ENCODE assay signal across 29 mouse cellular contexts in the genomic region with DNA sequence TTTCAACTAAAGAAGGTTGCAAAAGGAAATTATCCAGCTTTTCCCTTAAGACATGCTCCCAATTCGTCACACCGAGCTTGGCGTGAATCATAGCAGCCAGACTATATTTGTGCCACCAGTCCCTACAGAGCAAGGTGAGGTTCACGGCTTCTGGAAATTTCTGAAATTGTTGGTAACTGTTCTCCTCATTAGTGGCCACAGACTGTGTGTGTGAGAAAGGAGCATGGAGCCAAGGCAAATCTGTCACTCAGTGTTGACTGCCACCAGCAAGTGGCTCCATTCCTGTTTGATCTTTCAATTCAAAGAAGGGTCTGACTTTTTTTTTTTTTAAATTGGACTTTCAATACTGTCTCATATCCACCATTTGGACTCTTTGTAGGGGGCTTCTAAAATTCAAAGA.
DNase-seq lines count a peak whose midpoint lies in the region; ATAC-seq and TF ChIP-seq lines count a peak whose summit lies in the region.
"Had no signal": no experiment of that assay in that cellular context is flagged by ENCODE, and none has a peak within 500 bp of the region (broad histone marks: within the 10 kb centered on the region; RNA-seq: fewer than 3 reads in every experiment).

No protein-coding gene starts in this region.

- peaks cover 27% of the 10 kb centered on the region for H3K27me3 ChIP-seq in forebrain, embryonic 13.5 days
- peaks cover 38% of the 10 kb centered on the region for H3K27me3 ChIP-seq in forebrain, embryonic 12.5 days
- no peaks in the 10 kb centered on the region; the same call in 1 of the 2 replicates for H3K27me3 ChIP-seq in forebrain, postnatal 0 days (ENCODE audit: insufficient read depth, low read length)
- peaks cover 3% of the 10 kb centered on the region; the same call in 1 of the 2 replicates for H3K27me3 ChIP-seq in forebrain, embryonic 11.5 days (ENCODE audit: control insufficient read depth, insufficient read depth, low read length)
- H3K27me3 ChIP-seq in hindbrain, embryonic 10.5 days (ENCODE audit: insufficient read depth, poor library complexity, severe bottlenecking): no peaks in the 10 kb centered on the region
- H3K27me3 ChIP-seq in hindbrain, postnatal 0 days (ENCODE audit: insufficient read depth, low read length): no peaks in the 10 kb centered on the region
- H3K27me3 ChIP-seq: embryonic facial prominence, embryonic 13.5 days had no signal

- no peak for DNase-seq in forebrain, postnatal 0 days
- DNase-seq in forebrain, embryonic 11.5 days (ENCODE audit: low spot score): no peak
- no peak for DNase-seq in hindbrain, embryonic 10.5 days (ENCODE audit: low spot score)
- DNase-seq in hindbrain, postnatal 0 days (ENCODE audit: low spot score): no peak
- peak; percentile 60 for DNase-seq in Muller cell, postnatal 12 days (ENCODE audit: inconsistent ontology term)
- DNase-seq: adrenal gland, adult 2 months; adrenal gland, postnatal 14 days; cerebellum, adult 11-12 months; cerebellum, adult 8-10 months; cerebellum, postnatal 10 days; cerebellum, postnatal 36 days; embryo, embryonic 11 days; gastrocnemius, adult 2 months; gastrocnemius, postnatal 14 days; heart, adult 18-20 months; heart, postnatal 10 days; heart, postnatal 36 days; kidney, adult 2 months had no signal

- no peak overlapping the region for H3K4me3 ChIP-seq in forebrain, embryonic 13.5 days
- no peak overlapping the region for H3K4me3 ChIP-seq in forebrain, embryonic 12.5 days (replicated peaks)
- no peak overlapping the region for H3K4me3 ChIP-seq in forebrain, postnatal 0 days (ENCODE audit: low read depth, low read length)
- H3K4me3 ChIP-seq in forebrain, embryonic 11.5 days (ENCODE audit: low read depth, low read length): no peak overlapping the region
- H3K4me3 ChIP-seq in hindbrain, embryonic 10.5 days: no peak overlapping the region
- H3K4me3 ChIP-seq in hindbrain, postnatal 0 days (ENCODE audit: low read length): no peak overlapping the region
- H3K4me3 ChIP-seq: embryonic facial prominence, embryonic 10.5 days; embryonic facial prominence, embryonic 13.5 days; erythroblast, embryonic 14.5 days; gastrocnemius, adult 2 months; heart, embryonic 12.5 days; heart, embryonic 15.5 days had no signal

- H3K4me1 ChIP-seq in forebrain, embryonic 13.5 days: 0 out of 2 replicates have a peak, but pooled peaks cover 16% of the 10 kb centered on the region
- H3K4me1 ChIP-seq in forebrain, embryonic 12.5 days: peaks cover 17% of the 10 kb centered on the region
- H3K4me1 ChIP-seq in forebrain, postnatal 0 days (ENCODE audit: insufficient read depth): no peaks in the 10 kb centered on the region
- H3K4me1 ChIP-seq in forebrain, embryonic 11.5 days (replicated peaks; ENCODE audit: control insufficient read depth, insufficient read depth, low read length): no peaks in the 10 kb centered on the region; the same call in 1 of the 2 replicates
- H3K4me1 ChIP-seq in hindbrain, embryonic 10.5 days (replicated peaks): peaks cover 25% of the 10 kb centered on the region
- no peaks in the 10 kb centered on the region for H3K4me1 ChIP-seq in hindbrain, postnatal 0 days (ENCODE audit: insufficient read depth, low read length)
- H3K4me1 ChIP-seq: embryonic facial prominence, embryonic 10.5 days; embryonic facial prominence, embryonic 13.5 days; heart, embryonic 12.5 days; heart, embryonic 15.5 days had no signal

- 59% methylated on average over 4 of the region's 4 CpGs for WGBS in forebrain, embryonic 13.5 days
- 57% methylated on average over 4 of the region's 4 CpGs for WGBS in forebrain, embryonic 12.5 days
- WGBS in forebrain, postnatal 0 days: 27% methylated on average over 4 of the region's 4 CpGs
- WGBS in forebrain, embryonic 11.5 days: 79% methylated on average over 4 of the region's 4 CpGs
- WGBS in hindbrain, embryonic 10.5 days: 93% methylated on average over 4 of the region's 4 CpGs
- 67% methylated on average over 4 of the region's 4 CpGs for WGBS in hindbrain, postnatal 0 days

- no peak overlapping the region for H3K27ac ChIP-seq in forebrain, embryonic 13.5 days
- H3K27ac ChIP-seq in forebrain, embryonic 12.5 days: no peak overlapping the region
- H3K27ac ChIP-seq in forebrain, postnatal 0 days (ENCODE audit: low read depth, low read length): no peak overlapping the region
- no peak overlapping the region for H3K27ac ChIP-seq in forebrain, embryonic 11.5 days (ENCODE audit: low read depth, low read length)
- H3K27ac ChIP-seq in hindbrain, embryonic 10.5 days: peak overlapping the region; percentile 51; the same call in 1 of the 2 replicates
- H3K27ac ChIP-seq in hindbrain, postnatal 0 days: no peak overlapping the region
- H3K27ac ChIP-seq: embryonic facial prominence, embryonic 10.5 days; embryonic facial prominence, embryonic 13.5 days; gastrocnemius, adult 2 months; heart, embryonic 15.5 days; hindbrain, embryonic 14.5 days had no signal

- H3K4me2 ChIP-seq in forebrain, embryonic 13.5 days: no peak overlapping the region
- H3K4me2 ChIP-seq in forebrain, embryonic 12.5 days: no peak overlapping the region
- H3K4me2 ChIP-seq in forebrain, postnatal 0 days (ENCODE audit: low read depth): no peak overlapping the region
- H3K4me2 ChIP-seq in forebrain, embryonic 11.5 days (ENCODE audit: low read depth, low read length, severe bottlenecking): no peak overlapping the region
- H3K4me2 ChIP-seq in hindbrain, postnatal 0 days (ENCODE audit: low read depth, low read length): no peak overlapping the region
- H3K4me2 ChIP-seq: embryonic facial prominence, embryonic 13.5 days; heart, embryonic 12.5 days; heart, embryonic 15.5 days; hindbrain, embryonic 14.5 days had no signal

- no peaks in the 10 kb centered on the region for H3K9me3 ChIP-seq in forebrain, embryonic 13.5 days (replicated peaks)
- H3K9me3 ChIP-seq in forebrain, embryonic 12.5 days: no peaks in the 10 kb centered on the region
- H3K9me3 ChIP-seq in forebrain, postnatal 0 days (ENCODE audit: low read length): no peaks in the 10 kb centered on the region
- H3K9me3 ChIP-seq in forebrain, embryonic 11.5 days (ENCODE audit: control insufficient read depth, low read length): no peaks in the 10 kb centered on the region
- no peaks in the 10 kb centered on the region for H3K9me3 ChIP-seq in hindbrain, embryonic 10.5 days
- no peaks in the 10 kb centered on the region for H3K9me3 ChIP-seq in hindbrain, postnatal 0 days (ENCODE audit: low read length)
- H3K9me3 ChIP-seq: embryonic facial prominence, embryonic 10.5 days; embryonic facial prominence, embryonic 13.5 days; heart, embryonic 12.5 days; heart, embryonic 15.5 days had no signal

- no peaks in the 10 kb centered on the region for H3K36me3 ChIP-seq in forebrain, embryonic 13.5 days (ENCODE audit: poor library complexity, severe bottlenecking)
- no peaks in the 10 kb centered on the region for H3K36me3 ChIP-seq in forebrain, embryonic 12.5 days (replicated peaks)
- no peaks in the 10 kb centered on the region for H3K36me3 ChIP-seq in forebrain, postnatal 0 days (ENCODE audit: insufficient read depth)
- H3K36me3 ChIP-seq in forebrain, embryonic 11.5 days (ENCODE audit: control insufficient read depth, insufficient read depth, low read length): no peaks in the 10 kb centered on the region
- H3K36me3 ChIP-seq in hindbrain, embryonic 10.5 days: no peaks in the 10 kb centered on the region
- H3K36me3 ChIP-seq in hindbrain, postnatal 0 days (ENCODE audit: insufficient read depth, low read length): no peaks in the 10 kb centered on the region
- H3K36me3 ChIP-seq: embryonic facial prominence, embryonic 10.5 days; embryonic facial prominence, embryonic 13.5 days; G1E; heart, embryonic 12.5 days; heart, embryonic 15.5 days had no signal

- TF ChIP-seq CTCF in forebrain, postnatal 0 days (IDR thresholded peaks at IDR 0.05; ENCODE audit: low read depth): no peak
- TF ChIP-seq CTCF in hindbrain, postnatal 0 days (IDR thresholded peaks at IDR 0.05; ENCODE audit: low read depth): no peak

- no peak overlapping the region for H3K9ac ChIP-seq in forebrain, embryonic 13.5 days
- no peak overlapping the region for H3K9ac ChIP-seq in forebrain, embryonic 12.5 days
- H3K9ac ChIP-seq in forebrain, postnatal 0 days: no peak overlapping the region
- no peak overlapping the region for H3K9ac ChIP-seq in forebrain, embryonic 11.5 days (ENCODE audit: low read length)
- H3K9ac ChIP-seq in hindbrain, postnatal 0 days (replicated peaks; ENCODE audit: low read length): no peak overlapping the region
- H3K9ac ChIP-seq: embryonic facial prominence, embryonic 13.5 days; heart, embryonic 12.5 days; heart, embryonic 15.5 days; hindbrain, embryonic 14.5 days had no signal

- ATAC-seq in forebrain, embryonic 13.5 days: peak; percentile 44; the same call in 1 of the 2 replicates
- no peak for ATAC-seq in forebrain, embryonic 12.5 days (ENCODE audit: low FRiP score)
- ATAC-seq in forebrain, postnatal 0 days: peak; percentile 21; the same call in 1 of the 2 replicates
- ATAC-seq in forebrain, embryonic 11.5 days (replicated peaks; ENCODE audit: low FRiP score): no peak
- ATAC-seq in hindbrain, postnatal 0 days: no peak
- ATAC-seq in CD4-positive, CD25-positive, alpha-beta regulatory T cell, adult 4 months: no peak
- ATAC-seq: intestine, postnatal 0 days had no signal

Comparison
In these comparisons a context has a peak if more than half of its experiments do, and no peak if none do; other contexts are left out.
1. ATAC-seq: peak in forebrain, embryonic 13.5 days (single experiment) and forebrain, postnatal 0 days (single experiment); none in forebrain, embryonic 12.5 days (single experiment), forebrain, embryonic 11.5 days (single experiment), hindbrain, postnatal 0 days (single experiment) and CD4-positive, CD25-positive, alpha-beta regulatory T cell, adult 4 months (single experiment).